Mouse (Mus musculus) cerebellum, adult 11 months (tissue): Measurements from ENCODE around the gene Sema4c.
A peak's percentile ranks its signal among the peaks of the same experiment; 100 is the strongest.

Source experiments
- DNase-seq: peaks from one replicate; pipeline ENCODE4 v3.0.0; 2022

The Sema4c gene

GRCm38 (mm10) chr1:36558031-36558993, at the start of gene Sema4c:
TSS of gene Sema4c (minus strand) at chr1:36558349.
- DNase-seq: peak; percentile 63

- no peak for DNase-seq
Measured at GRCm38 (mm10) chr1:36606951-36607350, 48.8 kb upstream of the Sema4c start.

- DNase-seq: no peak
Measured at GRCm38 (mm10) chr1:36604254-36605156, 46.4 kb upstream of the Sema4c start.

GRCm38 (mm10) chr1:36603361-36603760, 45.2 kb upstream of the Sema4c start:
- DNase-seq: no peak

GRCm38 (mm10) chr1:36602271-36602670, 44.1 kb upstream of the Sema4c start:
- DNase-seq: no peak

GRCm38 (mm10) chr1:36598411-36598810, 40.3 kb upstream of the Sema4c start:
- DNase-seq: no peak

GRCm38 (mm10) chr1:36596114-36596513, 38.0 kb upstream of the Sema4c start:
- no peak for DNase-seq

GRCm38 (mm10) chr1:36595167-36595931, 37.2 kb upstream of the Sema4c start:
- DNase-seq: no peak

GRCm38 (mm10) chr1:36593099-36593498, 35.0 kb upstream of the Sema4c start:
- DNase-seq: no peak

GRCm38 (mm10) chr1:36591408-36591807, 33.3 kb upstream of the Sema4c start:
- no peak for DNase-seq

- DNase-seq: no peak
Measured at GRCm38 (mm10) chr1:36590664-36591063, 32.5 kb upstream of the Sema4c start.

- DNase-seq: peak; percentile 44
Measured at GRCm38 (mm10) chr1:36589486-36589885, 31.3 kb upstream of the Sema4c start.

- DNase-seq: no peak
Measured at GRCm38 (mm10) chr1:36588476-36589450, 30.6 kb upstream of the Sema4c start.

GRCm38 (mm10) chr1:36587860-36588259, 29.7 kb upstream of the Sema4c start:
- DNase-seq: no peak

- DNase-seq: no peak
Measured at GRCm38 (mm10) chr1:36586288-36586687, 28.1 kb upstream of the Sema4c start.

GRCm38 (mm10) chr1:36583408-36584116, 25.4 kb upstream of the Sema4c start:
- DNase-seq: no peak

- DNase-seq: no peak
Measured at GRCm38 (mm10) chr1:36582211-36582610, 24.1 kb upstream of the Sema4c start.

- DNase-seq: no peak
Measured at GRCm38 (mm10) chr1:36581260-36581659, 23.1 kb upstream of the Sema4c start.

GRCm38 (mm10) chr1:36580384-36581207, 22.4 kb upstream of the Sema4c start:
- DNase-seq: peak; percentile 56

- DNase-seq: peak; percentile 31
Measured at GRCm38 (mm10) chr1:36579974-36580383, 21.8 kb upstream of the Sema4c start.
